Mouse (Mus musculus) embryonic fibroblast, embryonic 13.5 days (primary cell): Measurements from ENCODE around the gene Atxn7l1.

Experiments used
- CTCF ChIP-seq: IDR thresholded peaks from 2 replicates; pipeline ENCODE4 v1.5.1; 2011; ENCODE audit warnings: mild to moderate bottlenecking, control low read depth, low read length, moderate library complexity, borderline replicate concordance; ENCODE audit not compliant: insufficient read depth
- POLR2A ChIP-seq: IDR thresholded peaks from 2 replicates; pipeline ENCODE4 v1.6.1; 2011; ENCODE audit warnings: low read depth, mild to moderate bottlenecking, control low read depth, low read length, moderate library complexity

DNA sequence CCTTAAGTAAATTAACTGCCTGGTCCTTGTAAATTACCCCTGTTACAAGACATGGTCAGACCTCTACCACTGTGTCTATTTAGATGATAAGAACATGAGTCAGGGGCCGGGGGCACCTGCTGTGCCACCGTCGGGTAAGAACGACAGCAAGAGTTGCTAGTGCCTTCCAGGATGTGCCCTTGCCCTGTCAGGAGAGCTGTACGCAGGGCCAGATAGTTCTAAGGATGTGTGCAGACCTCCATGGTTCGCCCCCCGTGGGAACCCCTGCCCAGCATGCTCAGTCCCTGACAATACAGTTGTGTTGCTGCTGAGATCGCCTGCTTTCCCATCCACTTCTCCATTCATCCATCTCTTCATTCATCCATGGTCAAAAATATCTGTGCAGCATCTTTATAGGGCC, 217.6 kb downstream of the Atxn7l1 start:
- TF ChIP-seq CTCF = no peak
- no peak for TF ChIP-seq POLR2A
